Mouse (Mus musculus) ES-E14 (cell line): ENCODE data around the gene Litaf. TPM values are rescaled to one million over a fixed set of nuclear protein-coding genes. Genes with fewer than 3 reads are reported as not detected.

Source experiments
- DNase-seq: peaks from one replicate; pipeline ENCODE4 v3.0.0-alpha.2; 2013; ENCODE audit warnings: low read depth, low spot score
- H3K27ac ChIP-seq: 2 replicates; pipeline ENCODE4 v1.5.1; 2012; ENCODE audit warnings: low read depth, mild to moderate bottlenecking, low read length, moderate library complexity, mixed read lengths; ENCODE audit not compliant: poor library complexity, insufficient read depth, severe bottlenecking
- H3K36me3 ChIP-seq: 2 replicates; pipeline ENCODE4 v1.6.1; 2012; ENCODE audit warnings: mild to moderate bottlenecking, low read length, moderate library complexity, mixed read lengths; ENCODE audit not compliant: control insufficient read depth, poor library complexity, insufficient read depth, severe bottlenecking
- H3K4me1 ChIP-seq, 2 experiments: fragments of 150-350 bp in 1 of 2; sonication (generic) in 1 of 2; 2 replicates each; pipeline ENCODE4 v1.6.1; 2012; ENCODE audit warnings: low read length in 2 of 2, mild to moderate bottlenecking in 1 of 2, mixed read lengths in 1 of 2; ENCODE audit not compliant: control insufficient read depth in 2 of 2, insufficient read depth in 2 of 2, poor library complexity in 1 of 2
- H3K4me3 ChIP-seq, 2 experiments: fragments of 150-350 bp in 1 of 2; sonication (generic) in 1 of 2; 2 replicates each; pipeline ENCODE4 v1.5.1; 2012; ENCODE audit warnings: low read length in 2 of 2, low read depth in 1 of 2, mild to moderate bottlenecking in 1 of 2, mixed read lengths in 1 of 2; ENCODE audit not compliant: insufficient read depth in 1 of 2, poor library complexity in 1 of 2, severe bottlenecking in 1 of 2
- H3K9ac ChIP-seq: 2 replicates; pipeline ENCODE4 v1.6.1; 2012; ENCODE audit warnings: low read depth, mild to moderate bottlenecking, low read length, mixed read lengths; ENCODE audit not compliant: poor library complexity, insufficient read depth, severe bottlenecking
- H3K9me3 ChIP-seq: fragments of 150-350 bp; sonication (generic); 2 replicates; pipeline ENCODE4 v1.6.1; 2012; ENCODE audit warnings: low read depth, mild to moderate bottlenecking, low read length; ENCODE audit not compliant: control insufficient read depth, insufficient read depth
- CHD2 ChIP-seq: IDR thresholded peaks from 2 replicates; pipeline ENCODE4 v1.6.1; 2014; ENCODE audit warnings: mild to moderate bottlenecking, low read depth, low read length, inconsistent platforms
- HCFC1 ChIP-seq: IDR thresholded peaks from 2 replicates; pipeline ENCODE4 v1.6.1; 2012; ENCODE audit warnings: low read length, inconsistent platforms, borderline replicate concordance; ENCODE audit not compliant: insufficient read depth
- MAFK ChIP-seq: IDR thresholded peaks from 2 replicates; pipeline ENCODE4 v1.6.1; 2014; ENCODE audit warnings: mild to moderate bottlenecking, low read depth, low read length, inconsistent platforms; ENCODE audit not compliant: insufficient read depth
- ZC3H11A ChIP-seq: IDR thresholded peaks from 2 replicates; pipeline ENCODE4 v1.6.1; 2012; ENCODE audit warnings: low read depth, mild to moderate bottlenecking, inconsistent platforms, low read length, borderline replicate concordance
- ZNF384 ChIP-seq: IDR thresholded peaks from 2 replicates; pipeline ENCODE4 v1.6.1; 2012; ENCODE audit warnings: low read depth, low read length, inconsistent platforms
- in situ Hi-C, 2 experiments: fragments of 600-800 bp; cut with MboI; formaldehyde crosslinking; loops; one replicate each; pipeline ENCODE4 v1.15.1; 2025; ENCODE audit warnings: low sequenced_read_pairs in 2 of 2, inconsistent platforms in 1 of 2; ENCODE audit not compliant: unreplicated experiment in 2 of 2
- total RNA-seq: library from RNA; depleted of rRNA; stranded (reverse); fragments of 300-350 nt; gene quantifications from 2 replicates; pipeline ENCODE4 v1.2.3, GENCODE M21; 2012

Litaf gene
- total RNA-seq, 1 experiment, result 25.9 TPM

DNA sequence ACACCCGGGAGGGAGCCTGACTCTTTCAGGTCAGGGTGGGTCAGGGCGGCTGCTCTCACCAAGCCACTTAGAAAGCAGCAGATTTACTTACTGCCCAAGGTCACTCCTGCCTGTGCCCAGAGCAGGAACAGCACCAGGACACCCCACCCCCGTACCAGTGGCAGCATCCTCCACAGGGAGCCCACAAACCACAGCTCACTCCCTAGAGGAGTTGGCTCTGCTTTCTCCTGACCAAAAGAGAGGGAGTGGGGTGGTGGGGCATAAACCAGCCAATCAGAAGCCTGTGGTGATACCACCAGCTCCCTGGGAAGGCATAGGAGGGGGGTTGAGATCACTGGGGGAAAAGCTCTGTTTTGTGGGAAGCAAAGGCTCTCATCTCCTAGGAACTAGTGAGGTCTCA, 118.2 kb downstream of the Litaf start:
- Histone ChIP-seq H3K27ac (no peak overlapping the region), H3K9me3 (no peaks in the 10 kb centered on the region), H3K36me3 (no peaks in the 10 kb centered on the region), H3K4me1 (peaks cover 7 to 12% of the 10 kb centered on the region in 2 experiments; a peak in 3 of 4 replicates), H3K4me3 (no peak overlapping the region), H3K9ac (no peak overlapping the region)
- in situ Hi-C loops, result no loop called here
- DNase-seq, result no peak
- TF ChIP-seq ZNF384 (no peak), MAFK (no peak), CHD2 (no peak), HCFC1 (no peak), ZC3H11A (no peak)

- in situ Hi-C loops, result no loop called here
- H3K9ac ChIP-seq, result no peak overlapping the region
- H3K4me3 ChIP-seq, result no peak overlapping the region
Measured at GRCm38 (mm10) chr16:10945381-10946127, 120.4 kb downstream of the Litaf start.

GRCm38 (mm10) chr16:10944545-10944944, 121.4 kb downstream of the Litaf start:
- Histone ChIP-seq H3K9me3 (no peaks in the 10 kb centered on the region), H3K9ac (no peak overlapping the region), H3K4me3 (no peak overlapping the region), H3K4me1 (peaks cover 2 to 12% of the 10 kb centered on the region in 2 experiments; a peak in 2 of 4 replicates), H3K27ac (no peak overlapping the region), H3K36me3 (no peaks in the 10 kb centered on the region)
- TF ChIP-seq CHD2 (no peak), HCFC1 (no peak)
- in situ Hi-C loops, result no loop called here
- no peak for DNase-seq

More at GRCm38 (mm10) chr16:10945381-10946127, 120.4 kb downstream of the Litaf start:
- Histone ChIP-seq H3K4me1 (peaks cover 4 to 10% of the 10 kb centered on the region in 2 experiments; a peak in 3 of 4 replicates), H3K9me3 (no peaks in the 10 kb centered on the region), H3K27ac (no peak overlapping the region), H3K36me3 (no peaks in the 10 kb centered on the region)
- no peak for DNase-seq
- no peak for TF ChIP-seq CHD2
- no peak for TF ChIP-seq MAFK
- TF ChIP-seq HCFC1, result no peak
- TF ChIP-seq ZC3H11A, result no peak
- TF ChIP-seq ZNF384, result no peak

DNA sequence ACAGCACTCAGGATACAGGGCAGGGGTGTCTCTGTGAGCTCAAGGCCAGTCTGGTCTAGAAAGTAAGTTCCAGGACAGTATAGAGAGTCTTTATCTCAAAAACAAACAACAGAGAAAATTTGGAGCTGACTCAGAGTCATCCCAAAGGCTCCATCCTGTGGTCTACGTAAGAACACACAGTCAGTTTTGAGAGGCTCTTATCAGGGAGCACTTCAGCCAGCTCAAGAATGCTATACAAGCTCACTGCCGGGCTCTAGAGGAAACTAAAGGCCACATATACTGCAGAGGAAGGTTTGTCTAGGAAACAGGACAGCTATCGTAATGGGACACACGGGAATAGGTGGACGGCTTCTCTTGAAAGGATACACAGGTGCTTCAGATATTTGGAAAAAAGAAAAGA, 122.7 kb downstream of the Litaf start:
- peaks cover 2 to 12% of the 10 kb centered on the region in 2 experiments; a peak in 2 of 4 replicates for H3K4me1 ChIP-seq
- no peak overlapping the region for H3K9ac ChIP-seq
- TF ChIP-seq MAFK (no peak), CHD2 (no peak), ZNF384 (no peak), ZC3H11A (no peak), HCFC1 (no peak)
- no peaks in the 10 kb centered on the region for H3K9me3 ChIP-seq
- in situ Hi-C loops, result no loop called here
- H3K4me3 ChIP-seq, result no peak overlapping the region
- no peak for DNase-seq
- no peak overlapping the region for H3K27ac ChIP-seq
- no peaks in the 10 kb centered on the region for H3K36me3 ChIP-seq

- no peak overlapping the region for H3K9ac ChIP-seq
- peaks cover 0 to 2% of the 10 kb centered on the region in 2 experiments; a peak in 1 of 4 replicates for H3K4me1 ChIP-seq
- no peaks in the 10 kb centered on the region for H3K36me3 ChIP-seq
- in situ Hi-C loops, result no loop called here
- no peak overlapping the region for H3K4me3 ChIP-seq
- H3K27ac ChIP-seq, result no peak overlapping the region
- no peaks in the 10 kb centered on the region for H3K9me3 ChIP-seq
- TF ChIP-seq ZNF384, result no peak
- no peak for TF ChIP-seq CHD2
- no peak for TF ChIP-seq ZC3H11A
- TF ChIP-seq MAFK, result no peak
- no peak for TF ChIP-seq HCFC1
- DNase-seq, result no peak
Measured at GRCm38 (mm10) chr16:10940661-10941060, 125.3 kb downstream of the Litaf start.
